Mouse (Mus musculus) liver, embryonic 14.5 days (tissue): ENCODE measurements around the gene Bax. TPM values are rescaled to one million over a fixed set of nuclear protein-coding genes. Genes with fewer than 3 reads are reported as not detected.
"Not testable (repeated sequence)": the region's sequence is repeated elsewhere in the genome, so short reads cannot be mapped to it uniquely, and the experiment has no call there.

Experiments used
- ATAC-seq: fragments of 200-750 bp; cut with Nextera tagmentation; 2 replicates; pipeline ENCODE4 v1.8.0; 2017; ENCODE audit warnings: moderate number of reproducible peaks, mild to moderate bottlenecking, moderate library complexity; ENCODE audit not compliant: insufficient read depth
- DNase-seq, 3 experiments: peaks; one replicate each; pipeline ENCODE4 v3.0.0-alpha.2; 2012 to 2013; ENCODE audit warnings: low read depth in 3 of 3, low spot score in 3 of 3
- H3K27ac ChIP-seq: fragments of 300-500 bp; sonication (generic); 2 replicates; pipeline ENCODE4 v1.5.1; 2014; ENCODE audit warnings: moderate library complexity, mild to moderate bottlenecking, control low read depth, inconsistent platforms
- H3K27me3 ChIP-seq: fragments of 300-500 bp; sonication (generic); 2 replicates; pipeline ENCODE4 v1.6.1; 2014; ENCODE audit warnings: mild to moderate bottlenecking, low read length, moderate library complexity; ENCODE audit not compliant: control insufficient read depth, insufficient read depth
- H3K36me3 ChIP-seq: fragments of 300-500 bp; sonication (generic); replicated peaks from 2 replicates; pipeline ENCODE4 v1.6.1; 2014; ENCODE audit warnings: low read depth; ENCODE audit not compliant: control insufficient read depth, insufficient read depth
- H3K4me1 ChIP-seq, 2 experiments: fragments of 200-500 bp in 1 of 2; fragments of 300-500 bp in 1 of 2; sonication (generic) in 1 of 2; replicated peaks; 2 replicates each; pipeline ENCODE4 v1.6.1; 2012 to 2014; ENCODE audit warnings: antibody characterized with exemption in 1 of 2, inconsistent platforms in 1 of 2, low read length in 1 of 2; ENCODE audit not compliant: control insufficient read depth in 2 of 2, insufficient read depth in 2 of 2
- H3K4me2 ChIP-seq: fragments of 300-500 bp; sonication (generic); 2 replicates; pipeline ENCODE4 v1.6.1; 2014; ENCODE audit warnings: low read depth, mild to moderate bottlenecking, control low read depth, moderate library complexity
- H3K4me3 ChIP-seq, 2 experiments: fragments of 200-500 bp in 1 of 2; fragments of 300-500 bp in 1 of 2; sonication (generic) in 1 of 2; 2 replicates each; pipeline ENCODE4 v1.5.1; 2012 to 2014; ENCODE audit warnings: low read depth in 2 of 2, low read length in 2 of 2, mild to moderate bottlenecking in 2 of 2, control low read depth in 1 of 2, inconsistent platforms in 1 of 2, moderate library complexity in 1 of 2; ENCODE audit not compliant: insufficient read depth in 1 of 2
- H3K9ac ChIP-seq: fragments of 300-500 bp; sonication (generic); replicated peaks from 2 replicates; pipeline ENCODE4 v1.6.1; 2014; ENCODE audit warnings: mild to moderate bottlenecking, control low read depth, moderate library complexity
- H3K9me3 ChIP-seq: fragments of 300-500 bp; sonication (generic); 2 replicates; pipeline ENCODE4 v1.6.1; 2016; ENCODE audit warnings: low read length, mixed read lengths; ENCODE audit not compliant: control insufficient read depth
- CTCF ChIP-seq: IDR thresholded peaks from 2 replicates; pipeline ENCODE4 v1.5.1; 2016; ENCODE audit warnings: antibody characterized with exemption, low read depth, control low read depth
- EP300 ChIP-seq: IDR thresholded peaks from 2 replicates; pipeline ENCODE4 v1.6.1; 2016; ENCODE audit warnings: antibody characterized with exemption, low read depth
- WGBS: fragments of 180-500 bp; shearing (Covaris S2); extraction: QIAGEN DNeasy Blood & Tissue Kit; methylation state at CpG from one replicate; pipeline ENCODE4 v1.1.7; 2014; ENCODE audit not compliant: insufficient replicate concordance; 5-methylcytosine and 5-hydroxymethylcytosine counted together
- polyA plus RNA-seq, 2 experiments: library from polyadenylated mRNA; depleted of rRNA in 1 of 2; stranded (reverse) in 1 of 2; unstranded in 1 of 2; fragments of >200 nt; fragmentation: Nextera tagmentation in 1 of 2; extraction: Ambion mirVana in 1 of 2; gene quantifications; 2 replicates each; pipeline versions ENCODE4 v1.2.1 to v1.2.3; 2012 to 2014

Bax gene
- polyA plus RNA-seq, 2 experiments, result 49.7 to 57.9 TPM

- peaks cover 39% of the 10 kb centered on the region for H3K36me3 ChIP-seq
- peaks cover 36 to 46% of the 10 kb centered on the region in 2 experiments for H3K4me1 ChIP-seq
- DNase-seq (no peak), ATAC-seq (peak; percentile 24)
- H3K9ac ChIP-seq, result peak overlapping the region; percentile 83
- H3K4me3 ChIP-seq, result peak overlapping the region; percentile 64 to 96
- H3K27ac ChIP-seq, result peak overlapping the region; percentile 98
- TF ChIP-seq EP300, result no peak
- no peak for TF ChIP-seq CTCF
- H3K27me3 ChIP-seq, result no peaks in the 10 kb centered on the region
- no peaks in the 10 kb centered on the region for H3K9me3 ChIP-seq
- WGBS, result 58% methylated on average over 5 of the region's 5 CpGs
- peak overlapping the region; percentile 97 for H3K4me2 ChIP-seq
These were observed 5.4 kb downstream of the Bax start for GRCm38 (mm10) chr7:45461326-45461725.

GRCm38 (mm10) chr7:45460860-45461314 lies 5.8 kb downstream of the Bax start:
- peak overlapping the region; percentile 97 for H3K4me2 ChIP-seq
- under 1% methylated on average over 13 of the region's 13 CpGs for WGBS
- peaks cover 39% of the 10 kb centered on the region for H3K36me3 ChIP-seq
- peaks cover 36 to 44% of the 10 kb centered on the region in 2 experiments for H3K4me1 ChIP-seq
- TF ChIP-seq EP300 (peak; percentile 52), CTCF (no peak)
- H3K4me3 ChIP-seq, result peak overlapping the region; percentile 64 to 96
- H3K9me3 ChIP-seq, result no peaks in the 10 kb centered on the region
- peak overlapping the region; percentile 83 for H3K9ac ChIP-seq
- H3K27me3 ChIP-seq, result no peaks in the 10 kb centered on the region
- DNase-seq (peak; percentile 80 to 87 (median 85)), ATAC-seq (peak; percentile 71)
- peak overlapping the region; percentile 98 for H3K27ac ChIP-seq

- DNase-seq, result no peak
- no peaks in the 10 kb centered on the region for H3K27me3 ChIP-seq
- peaks cover 33 to 38% of the 10 kb centered on the region in 2 experiments for H3K4me1 ChIP-seq
- 33% methylated on average over 7 of the region's 7 CpGs for WGBS
- H3K27ac ChIP-seq, result peak overlapping the region; percentile 98
- ATAC-seq, result no peak
- peaks cover 39% of the 10 kb centered on the region for H3K36me3 ChIP-seq
- peak overlapping the region; percentile 83 for H3K9ac ChIP-seq
- no peak for TF ChIP-seq CTCF
- H3K4me3 ChIP-seq, result peak overlapping the region; percentile 64 to 96
- no peaks in the 10 kb centered on the region for H3K9me3 ChIP-seq
- H3K4me2 ChIP-seq, result peak overlapping the region; percentile 97
These were observed 6.3 kb downstream of the Bax start for GRCm38 (mm10) chr7:45460377-45460776.

GRCm38 (mm10) chr7:45459564-45460140 lies 7.0 kb downstream of the Bax start, which contains the start of gene Ftl1:
Gene Ftl1, minus strand, starts transcription at chr7:45459884.
- H3K9ac ChIP-seq, result peak within 1 kb of the TSS; percentile 98
- not testable (repeated sequence) for H3K27me3 ChIP-seq, H3K9me3 ChIP-seq
- H3K27ac ChIP-seq, result peak within 1 kb of the TSS; percentile 98
- H3K4me3 ChIP-seq, result peak within 1 kb of the TSS; percentile 96 to 100
- peaks cover 35% of the 10 kb centered on the region for H3K36me3 ChIP-seq
- under 1% methylated on average over 28 of the region's 37 CpGs for WGBS
- ATAC-seq, result peak; percentile 86
- DNase-seq, result peak; percentile 97 to 98 (median 98)
- H3K4me1 ChIP-seq, result peaks cover 33 to 38% of the 10 kb centered on the region in 2 experiments
- peak within 1 kb of the TSS; percentile 97 for H3K4me2 ChIP-seq

- peaks cover 31% of the 10 kb centered on the region for H3K36me3 ChIP-seq
These were observed 7.7 kb downstream of the Bax start for GRCm38 (mm10) chr7:45458748-45459563.

More at GRCm38 (mm10) chr7:45458748-45459563, 7.7 kb downstream of the Bax start:
- WGBS, result 1% methylated on average over 43 of the region's 43 CpGs
- Histone ChIP-seq H3K4me1 (peaks cover 33 to 38% of the 10 kb centered on the region in 2 experiments), H3K4me2 (peak overlapping the region; percentile 96), H3K4me3 (peak overlapping the region; percentile 96 to 100), H3K27me3 (no peaks in the 10 kb centered on the region), H3K9me3 (no peaks in the 10 kb centered on the region), H3K9ac (peak overlapping the region; percentile 98), H3K27ac (peak overlapping the region; percentile 91)
- DNase-seq, result peak in 1 of 3 experiments; percentile 54
- ATAC-seq, result peak; percentile 49
- TF ChIP-seq CTCF (no peak), EP300 (no peak)
